Mouse (Mus musculus) G1E-ER4 (cell line): ENCODE data around the gene Olfr322. TPM values are rescaled to one million over a fixed set of nuclear protein-coding genes. Genes with fewer than 3 reads are reported as not detected.

Experiments
- GATA1 ChIP-seq: IDR thresholded peaks from one replicate; pipeline ENCODE4 v1.8.0; 2012; ENCODE audit warnings: low read length, inconsistent platforms
- polyA plus RNA-seq: library from polyadenylated mRNA; stranded (reverse); fragments of >175 nt; gene quantifications from 2 replicates; pipeline ENCODE4 v1.2.3, GENCODE M21; 2012

Olfr322 gene
- polyA plus RNA-seq, 1 experiment, result not detected

DNA sequence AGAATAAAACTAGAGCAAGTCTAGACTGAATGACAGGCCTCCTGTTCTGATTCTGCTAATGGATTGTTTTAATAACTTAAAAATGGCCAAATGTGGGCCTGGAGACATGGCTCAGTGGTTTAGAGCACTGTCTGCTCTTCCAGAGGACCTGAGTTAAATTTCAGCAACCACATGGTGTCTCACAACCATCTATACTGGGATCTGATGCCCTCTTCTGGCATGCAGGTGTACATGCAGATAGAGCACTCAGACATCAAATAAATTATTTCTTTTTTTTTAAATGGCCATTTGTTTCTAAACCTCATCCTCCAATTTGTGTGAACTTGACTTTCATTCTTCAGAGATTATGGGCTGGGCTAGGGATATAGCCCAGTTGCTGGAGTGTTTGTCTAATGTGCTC is 10.7 kb downstream of the Olfr322 start:
- TF ChIP-seq GATA1, result no peak

DNA sequence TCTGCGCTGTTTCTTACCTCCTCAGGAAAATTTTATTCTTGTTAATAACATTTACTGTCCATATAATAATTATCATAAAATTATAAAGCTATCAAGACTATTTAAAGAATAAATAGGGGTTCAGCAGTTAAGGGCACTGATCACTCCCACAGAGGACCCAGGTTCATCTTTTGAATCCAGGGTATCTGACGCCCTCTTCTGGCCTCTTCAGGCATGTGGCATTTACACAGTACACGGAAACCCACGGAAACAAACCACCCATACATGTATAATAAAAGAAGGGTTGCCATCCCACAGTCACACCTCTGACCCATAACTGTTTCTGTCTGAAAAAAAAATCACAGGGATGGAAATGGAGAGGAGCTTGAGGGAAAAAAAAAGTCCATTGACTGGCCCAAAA is 13.2 kb downstream of the Olfr322 start:
- no peak for TF ChIP-seq GATA1

GRCm38 (mm10) chr11:58680799-58681198 is 22.2 kb downstream of the Olfr322 start, which contains the start of gene Olfr320:
TSS of gene Olfr320 (plus strand) at chr11:58681099.
- no peak for TF ChIP-seq GATA1

GRCm38 (mm10) chr11:58698862-58699261 is 40.3 kb downstream of the Olfr322 start, which contains the start of gene Olfr319:
TSS of gene Olfr319 (plus strand) at chr11:58699162.
- no peak for TF ChIP-seq GATA1

DNA sequence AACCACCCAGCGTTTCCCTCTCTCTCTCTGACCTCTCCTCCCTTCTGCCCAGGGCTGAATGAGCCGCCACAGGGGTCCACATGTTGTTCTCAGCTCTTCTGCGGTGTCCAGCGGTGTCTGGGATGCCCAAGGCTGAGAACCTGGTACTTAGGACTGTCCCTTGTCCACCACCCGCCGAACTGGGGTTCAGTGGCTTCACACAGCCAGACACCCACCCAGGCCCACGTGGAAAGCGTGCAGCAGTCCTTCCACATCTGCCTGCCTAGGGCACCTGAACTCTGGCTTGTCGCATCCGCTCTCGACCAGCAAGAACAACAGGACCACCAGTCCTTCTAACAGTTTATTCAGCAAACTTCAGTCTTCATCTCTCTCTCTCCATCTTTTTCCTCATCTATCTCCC is 50.5 kb downstream of the Olfr322 start:
- no peak for TF ChIP-seq GATA1

Other genes starting within 250 kb of the Olfr322 start
- gene 1810065E05Rik, start 237.7 kb upstream of the Olfr322 start, polyA plus RNA-seq, result not detected in 2 replicates
- gene Gm12253, start 226.2 kb upstream of the Olfr322 start, polyA plus RNA-seq, result not detected in 2 replicates
- not detected in 2 replicates for gene Lypd9, start 205.9 kb upstream of the Olfr322 start, polyA plus RNA-seq
- gene Olfr30, start 196.5 kb upstream of the Olfr322 start, polyA plus RNA-seq, result not detected in 2 replicates
- gene Olfr332, start 166.2 kb upstream of the Olfr322 start, polyA plus RNA-seq, result not detected in 2 replicates
- not detected in 2 replicates for gene Olfr331, start 156.2 kb upstream of the Olfr322 start, polyA plus RNA-seq
- gene Olfr330, start 123.9 kb upstream of the Olfr322 start, polyA plus RNA-seq, result not detected in 2 replicates
- not detected in 2 replicates for gene Olfr329-ps, start 112.4 kb upstream of the Olfr322 start, polyA plus RNA-seq
- not detected in 2 replicates for gene Olfr328, start 103.1 kb upstream of the Olfr322 start, polyA plus RNA-seq
- gene Olfr224, start 88.2 kb upstream of the Olfr322 start, polyA plus RNA-seq, result not detected in 2 replicates
- not detected in 2 replicates for gene Olfr325, start 81.1 kb upstream of the Olfr322 start, polyA plus RNA-seq
- not detected in 2 replicates for gene Olfr324, start 63.7 kb upstream of the Olfr322 start, polyA plus RNA-seq
- not detected in 2 replicates for gene 2210407C18Rik, start 42.7 kb upstream of the Olfr322 start, polyA plus RNA-seq
- gene Olfr323, start 28.3 kb upstream of the Olfr322 start, polyA plus RNA-seq, result not detected in 2 replicates
- not detected in 2 replicates for gene Trim58, start 18.3 kb upstream of the Olfr322 start, polyA plus RNA-seq
- not detected in 2 replicates for gene Olfr320, start 22.3 kb downstream of the Olfr322 start, polyA plus RNA-seq
- gene Olfr319, start 40.4 kb downstream of the Olfr322 start, polyA plus RNA-seq, result not detected in 2 replicates
- not detected in 2 replicates for gene Olfr318, start 65.2 kb downstream of the Olfr322 start, polyA plus RNA-seq
- gene Olfr317, start 80.4 kb downstream of the Olfr322 start, polyA plus RNA-seq, result not detected in 2 replicates
- not detected in 2 replicates for gene Olfr316, start 94.0 kb downstream of the Olfr322 start, polyA plus RNA-seq
- gene Olfr315, start 114.4 kb downstream of the Olfr322 start, polyA plus RNA-seq, result not detected in 2 replicates
- not detected in 2 replicates for gene Olfr314, start 124.2 kb downstream of the Olfr322 start, polyA plus RNA-seq
- not detected in 2 replicates for gene Fam183b, start 143.2 kb downstream of the Olfr322 start, polyA plus RNA-seq
- not detected in 2 replicates for gene Olfr313, start 156.2 kb downstream of the Olfr322 start, polyA plus RNA-seq
- not detected in 2 replicates for gene Olfr312, start 170.5 kb downstream of the Olfr322 start, polyA plus RNA-seq
- gene Olfr311, start 180.5 kb downstream of the Olfr322 start, polyA plus RNA-seq, result not detected in 2 replicates
- gene Gm12258, start 188.4 kb downstream of the Olfr322 start, polyA plus RNA-seq, result 0.12 and 0.42 TPM in 2 replicates
- 0.02 TPM in 1 of 2 replicates, not detected in the other for gene 2810021J22Rik, start 208.4 kb downstream of the Olfr322 start, polyA plus RNA-seq
- 1.1 and 1.5 TPM in 2 replicates for gene Zfp39, start 245.4 kb downstream of the Olfr322 start, polyA plus RNA-seq